Mouse (Mus musculus) mouse embryonic stem cell (cell line): ENCODE data around the gene Tmsb10.

Experiments used
- in situ Hi-C, 2 experiments: fragments of 300-500 bp; cut with MboI; formaldehyde crosslinking; loops; 1 replicate in 1 of 2; 3 replicates in 1 of 2; pipeline ENCODE4 v1.14.3; 2019 to 2020; ENCODE audit warnings: low sequenced_read_pairs in 2 of 2, low pct_unique_long_range_greater_than_20kb in 1 of 2, mixed read lengths in 1 of 2; ENCODE audit not compliant: unreplicated experiment in 1 of 2

Gene Tmsb10

DNA sequence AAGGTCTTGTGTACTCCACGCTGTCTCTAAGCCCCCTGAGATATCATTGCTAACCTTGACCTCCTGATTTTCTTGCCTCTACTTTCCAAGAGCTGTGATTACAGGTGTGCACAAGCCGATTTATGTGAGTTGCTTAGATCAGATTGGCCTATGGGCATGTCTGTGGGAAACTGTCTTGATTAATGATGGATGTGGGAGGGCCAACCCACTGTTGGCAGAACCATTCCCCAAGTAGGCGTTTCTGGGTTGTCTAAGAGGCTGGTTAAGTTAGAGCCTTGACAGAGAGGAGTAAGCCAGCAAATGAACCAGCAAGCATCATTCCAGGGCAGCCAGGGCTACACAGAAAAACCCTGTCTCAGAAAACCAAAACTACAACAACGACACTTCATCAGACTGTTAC lies 32.5 kb downstream of the Tmsb10 start:
- in situ Hi-C loops: loop anchor here in 1 of 2 experiments (10.0 kb wide), 1 partner anchor 309 kb away; no protein-coding TSS in a partner anchor

GRCm38 (mm10) chr6:72923381-72923780 lies 35.2 kb downstream of the Tmsb10 start:
- in situ Hi-C loops: loop anchor here in 1 of 2 experiments (10.0 kb wide), 1 partner anchor 311 kb away; no protein-coding TSS in a partner anchor

DNA sequence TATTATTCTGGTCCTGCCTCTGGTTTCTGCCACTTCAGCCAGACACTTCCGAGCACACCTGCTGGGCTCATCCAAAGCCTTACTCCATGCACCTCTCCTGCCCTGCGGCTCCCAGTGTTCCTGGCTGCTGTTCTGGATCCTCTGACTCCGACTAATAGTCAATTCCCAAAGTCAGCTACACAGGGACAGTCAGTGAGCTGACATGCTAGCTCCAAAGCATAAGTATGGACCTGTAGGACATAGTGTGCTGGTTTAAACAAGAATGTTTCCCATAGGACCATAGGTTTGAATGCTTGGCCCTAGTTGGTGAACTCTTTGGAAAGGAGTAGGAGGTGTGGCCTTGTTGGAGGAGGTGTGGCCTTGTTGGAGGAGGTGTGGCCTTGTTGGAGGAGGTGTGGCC lies 37.5 kb downstream of the Tmsb10 start:
- in situ Hi-C loops: loop anchor here in 1 of 2 experiments (10.0 kb wide), 1 partner anchor 314 kb away; no protein-coding TSS in a partner anchor

DNA sequence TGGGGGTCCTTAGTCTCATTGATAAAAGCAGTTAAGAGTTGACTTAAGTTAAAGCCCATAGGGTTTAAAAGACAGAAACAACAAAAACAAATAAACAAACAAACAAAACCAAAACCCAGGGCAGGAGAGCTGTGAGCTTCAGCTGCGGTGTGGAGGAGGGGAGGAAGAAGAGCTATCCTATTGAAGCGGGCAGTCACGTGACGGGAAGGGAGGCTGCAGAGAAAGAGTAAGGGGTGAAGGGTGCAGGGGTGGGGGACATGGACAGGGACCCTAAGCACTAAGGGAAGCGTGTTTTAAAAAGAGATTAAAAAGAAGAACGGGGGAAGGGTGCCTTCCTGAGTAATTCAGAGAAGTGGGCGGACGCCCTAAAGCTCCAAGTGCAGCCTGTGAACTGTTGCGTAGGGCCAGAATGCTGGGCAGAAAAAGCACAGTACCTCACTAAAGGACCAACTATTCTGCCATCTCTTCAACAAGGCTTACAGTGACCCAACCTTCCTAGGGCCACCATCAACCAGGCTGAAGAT lies 40.0 kb downstream of the Tmsb10 start:
- in situ Hi-C loops: no loop called here

DNA sequence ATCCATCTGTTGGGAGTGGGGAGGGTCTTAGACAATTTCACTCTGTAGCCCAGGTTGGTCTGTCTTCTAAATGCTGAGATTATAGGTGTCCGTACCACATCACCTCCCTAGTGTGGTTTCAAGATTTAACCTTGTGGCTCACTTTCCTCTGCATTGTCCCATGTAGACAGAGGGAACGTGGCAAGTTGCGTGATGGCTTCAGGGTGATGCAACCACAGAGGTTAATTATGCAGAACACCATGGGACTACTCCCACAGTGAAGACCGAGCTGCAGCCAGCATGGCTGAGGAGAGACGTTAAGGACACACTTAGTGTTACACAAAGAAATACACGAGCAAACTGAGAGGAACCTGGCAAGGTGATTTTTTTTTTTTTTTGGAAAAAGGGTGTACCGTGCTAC lies 42.2 kb downstream of the Tmsb10 start:
- in situ Hi-C loops: no loop called here

- in situ Hi-C loops: no loop called here
Observed at GRCm38 (mm10) chr6:72914087-72914749, 44.3 kb downstream of the Tmsb10 start.

- in situ Hi-C loops: no loop called here
Observed at GRCm38 (mm10) chr6:72911261-72911660, 47.3 kb downstream of the Tmsb10 start.
